Mouse (Mus musculus) hematopoietic stem cell, adult 5-6 weeks (primary cell): Measurements from ENCODE around the gene Glo1. TPM values are rescaled to one million over a fixed set of nuclear protein-coding genes. Genes with fewer than 3 reads are reported as not detected.

Source experiments
- ATAC-seq, 2 experiments: fragments of 125-278 bp in 1 of 2; replicated peaks in 1 of 2; 2 replicates each; pipeline ENCODE4 v1.8.0; 2016 to 2017; ENCODE audit warnings: inconsistent platforms in 2 of 2, mild to moderate bottlenecking in 2 of 2, moderate number of reproducible peaks in 2 of 2, low read depth in 1 of 2, moderate TSS enrichment in 1 of 2; ENCODE audit not compliant: low FRiP score in 2 of 2, poor library complexity in 2 of 2, severe bottlenecking in 2 of 2, insufficient read depth in 1 of 2, low TSS enrichment in 1 of 2
- total RNA-seq: library from RNA; stranded (forward); fragments of 172-1452, 232-1000 nt; gene quantifications from 2 replicates; pipeline ENCODE4 v1.2.3, GENCODE M21; 2017

The Glo1 gene
- total RNA-seq, 1 experiment from 2014 or later: 125 TPM

GRCm38 (mm10) chr17:30597786-30598185 is 28.9 kb downstream of the Glo1 start:
- ATAC-seq: no peak

GRCm38 (mm10) chr17:30594846-30595245 is 31.8 kb downstream of the Glo1 start:
- ATAC-seq: no peak

DNA sequence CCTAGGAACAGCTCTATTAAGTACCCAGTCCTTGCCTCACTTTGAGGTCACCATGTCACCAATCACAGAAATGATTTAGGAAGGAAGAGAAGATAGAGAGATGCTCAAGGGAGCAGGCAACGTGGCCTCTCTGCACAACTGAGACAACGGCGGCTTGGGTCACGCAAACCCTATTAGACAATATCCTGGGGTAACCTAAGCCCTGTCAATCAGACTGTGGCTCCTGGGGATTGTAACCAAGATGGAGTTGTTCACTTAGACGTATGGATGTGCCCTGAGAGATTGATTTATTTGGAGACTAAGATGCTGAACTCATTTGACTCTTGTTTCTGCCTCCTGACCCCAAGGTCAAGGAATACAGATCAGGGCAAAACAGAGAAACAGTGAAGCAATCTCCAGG is 32.3 kb downstream of the Glo1 start:
- ATAC-seq: no peak

GRCm38 (mm10) chr17:30590417-30591198 is 36.1 kb downstream of the Glo1 start:
- ATAC-seq: peak in 1 of 2 experiments; percentile 56; a peak in 2 of 4 replicates

DNA sequence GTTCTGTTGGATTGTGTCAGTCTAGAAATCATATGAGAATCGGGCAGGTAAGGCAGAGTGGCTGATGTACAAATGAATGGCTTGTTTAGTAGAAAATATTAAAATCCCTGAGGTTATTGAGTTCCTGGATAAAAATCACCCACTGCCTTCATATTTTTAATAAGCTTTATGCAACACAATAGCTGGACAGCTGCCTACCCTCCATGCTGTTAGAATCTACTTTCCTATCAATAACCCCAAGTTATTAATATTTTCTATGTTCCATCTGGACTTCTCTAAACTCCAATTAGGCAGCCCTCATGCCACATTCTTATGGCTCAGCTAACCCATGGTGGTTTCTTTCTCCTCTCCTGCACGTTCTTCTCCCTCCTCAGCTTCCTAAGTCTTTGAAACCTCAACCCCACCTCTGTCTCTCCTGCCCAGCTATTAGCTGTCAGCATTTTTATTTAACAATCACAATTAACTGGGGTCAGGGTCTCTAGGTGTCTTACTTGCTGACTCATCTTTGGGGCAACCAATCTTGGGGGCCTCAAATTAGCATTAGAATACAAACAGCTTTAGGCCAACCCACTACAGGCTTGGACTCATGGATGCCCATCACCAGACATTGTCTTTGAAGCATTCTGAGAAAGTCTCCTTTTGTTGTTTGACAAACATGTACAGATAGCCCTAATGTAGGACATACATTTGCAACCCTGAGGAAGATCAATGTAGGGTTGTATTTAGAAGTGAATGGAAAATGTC is 43.2 kb downstream of the Glo1 start:
- no peak for ATAC-seq

- no peak for ATAC-seq
Measured at GRCm38 (mm10) chr17:30582313-30582712, 44.4 kb downstream of the Glo1 start.

DNA sequence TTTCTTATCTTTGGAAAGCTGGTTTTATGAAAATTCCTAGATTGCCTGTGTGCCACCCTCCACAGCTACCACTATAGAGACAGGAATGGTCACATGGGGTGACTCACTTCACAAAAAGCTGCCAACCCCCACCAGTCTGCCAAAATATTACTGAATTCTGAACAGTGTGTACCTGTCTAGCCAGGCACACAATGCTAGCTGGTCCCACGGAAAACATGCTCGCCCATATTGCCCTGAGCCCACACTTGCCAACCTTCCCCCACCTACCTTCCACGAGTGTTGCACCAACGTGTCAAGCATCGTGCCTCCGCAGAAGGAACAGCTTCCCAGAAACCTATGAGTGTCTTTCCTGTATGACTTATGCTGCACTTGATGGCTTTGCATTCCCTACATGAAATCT is 45.5 kb downstream of the Glo1 start:
- no peak for ATAC-seq

GRCm38 (mm10) chr17:30580781-30581180 is 45.9 kb downstream of the Glo1 start:
- no peak for ATAC-seq

DNA sequence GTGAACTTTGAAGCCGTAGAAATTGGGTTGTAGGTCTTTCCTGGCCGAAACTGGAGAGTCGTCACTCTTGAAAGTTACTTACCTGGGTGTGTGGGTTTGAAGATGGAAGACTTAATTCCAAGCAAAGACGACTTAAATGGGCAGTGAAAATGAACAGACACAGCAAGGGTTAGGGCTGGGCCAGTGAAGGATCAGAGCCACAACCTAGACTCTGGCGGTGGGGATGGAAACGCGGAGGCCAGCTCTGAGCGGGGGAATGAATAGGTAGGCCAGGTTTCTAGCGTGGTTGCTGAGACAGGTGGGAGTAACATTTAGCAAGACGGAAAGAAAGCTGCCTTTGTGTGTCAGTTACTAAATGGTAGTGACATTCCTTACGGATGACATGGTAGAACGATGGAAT is 49.7 kb downstream of the Glo1 start:
- ATAC-seq: no peak

DNA sequence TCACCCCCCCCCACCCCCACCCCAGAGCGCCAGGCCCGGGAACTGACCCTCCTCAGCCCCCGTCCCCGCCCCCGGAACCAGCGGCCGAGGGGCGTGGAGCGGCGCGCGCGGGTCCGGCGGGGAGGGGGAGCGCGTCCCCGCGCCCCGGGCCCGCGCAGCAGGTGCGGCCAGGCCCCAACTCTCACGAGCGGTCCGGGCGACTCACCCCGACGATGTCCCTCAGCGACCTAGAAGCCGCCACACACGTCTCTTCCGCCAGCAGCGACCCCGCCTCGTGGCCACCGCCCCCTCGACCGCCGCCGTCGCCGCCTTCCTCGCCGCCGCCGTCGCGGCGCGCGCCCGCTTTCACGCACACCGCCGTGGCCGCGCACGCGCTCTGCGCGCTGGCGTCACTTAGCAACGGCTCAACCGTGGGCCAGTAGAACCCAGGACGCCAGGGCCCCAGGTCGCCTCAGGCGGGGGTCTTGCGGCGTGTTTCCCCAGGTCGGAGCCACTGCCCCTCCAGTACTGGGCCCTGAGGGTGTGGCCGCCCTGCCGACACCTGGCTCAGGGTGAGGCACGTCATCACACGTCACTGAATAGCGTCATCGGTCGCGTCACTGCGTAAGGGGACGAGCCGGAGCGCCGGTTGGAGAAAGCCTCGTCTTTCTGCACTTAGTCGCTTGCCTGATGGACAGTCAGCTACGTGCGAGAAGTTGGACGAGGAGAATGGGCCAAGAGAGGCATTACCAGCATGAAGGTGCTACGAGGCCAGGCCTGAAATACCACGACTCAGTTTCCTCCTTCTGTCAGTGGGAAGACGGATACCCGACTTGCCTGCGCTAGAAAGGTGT is 50.5 kb downstream of the Glo1 start, which contains the start of gene Btbd9:
Gene Btbd9 (minus strand): TSS at position 548 of the 833 bp plus-strand sequence.
- ATAC-seq: peak; percentile 87 to 94

DNA sequence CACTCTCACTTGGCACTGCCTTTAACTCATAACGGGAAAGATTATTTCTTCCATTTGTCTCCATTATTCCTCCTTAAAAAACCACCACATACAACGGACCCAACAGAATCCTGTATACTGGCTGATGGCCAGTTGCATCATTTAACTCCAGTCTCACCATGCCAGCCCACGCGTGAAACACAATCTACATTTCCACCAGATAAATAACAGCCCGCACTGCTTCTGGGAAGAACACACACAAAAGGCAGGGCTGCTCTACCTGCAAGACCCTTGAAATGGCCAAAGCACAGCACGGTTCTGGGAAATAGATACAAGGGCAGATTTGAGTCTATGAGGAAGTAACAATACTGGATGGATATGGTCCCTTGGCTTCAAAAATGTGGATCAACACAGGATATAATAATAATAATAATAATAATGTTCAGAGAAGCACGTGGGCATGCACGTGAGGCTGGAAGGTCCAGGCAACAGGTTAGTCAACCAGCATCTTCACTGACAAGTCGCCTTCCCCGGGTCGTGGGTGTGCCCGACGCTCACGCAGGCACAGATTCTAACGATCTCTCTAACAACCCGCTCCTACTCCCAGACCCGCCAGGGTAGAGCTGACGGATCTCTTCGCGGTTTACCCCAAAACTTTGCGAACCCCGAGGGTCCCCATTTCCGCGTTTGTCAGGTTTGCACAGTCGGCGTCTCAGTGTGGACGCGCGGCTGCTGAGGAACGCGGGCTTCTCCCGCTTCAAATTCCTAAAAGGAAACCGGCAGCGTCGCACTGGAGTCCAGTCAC is 51.4 kb downstream of the Glo1 start:
- no peak for ATAC-seq

- no peak for ATAC-seq
Measured at GRCm38 (mm10) chr17:30574783-30575075, 51.9 kb downstream of the Glo1 start.

- ATAC-seq: no peak
Measured at GRCm38 (mm10) chr17:30573990-30574782, 52.5 kb downstream of the Glo1 start.

- no peak for ATAC-seq
Measured at GRCm38 (mm10) chr17:30570971-30571370, 55.7 kb downstream of the Glo1 start.

- no peak for ATAC-seq
Measured at GRCm38 (mm10) chr17:30570173-30570572, 56.5 kb downstream of the Glo1 start.

DNA sequence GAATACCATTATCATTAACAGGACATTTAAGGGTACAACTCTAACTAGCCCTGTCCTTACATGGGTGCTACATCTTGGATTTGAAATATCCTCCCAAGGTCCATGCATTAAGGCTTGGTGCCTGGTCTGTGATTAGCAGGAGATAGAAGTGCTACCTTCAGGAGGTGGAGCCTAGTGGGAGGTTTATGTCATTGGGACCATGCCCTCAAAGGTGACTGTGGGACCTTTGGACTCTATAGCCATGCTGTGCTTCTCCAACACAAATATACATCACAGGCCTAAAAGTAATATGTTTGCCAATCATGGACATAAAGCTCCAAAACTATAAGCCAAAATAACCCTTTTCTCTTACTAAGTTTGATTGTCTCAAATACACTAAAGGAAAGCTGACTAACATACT is 58.2 kb downstream of the Glo1 start:
- ATAC-seq: no peak

DNA sequence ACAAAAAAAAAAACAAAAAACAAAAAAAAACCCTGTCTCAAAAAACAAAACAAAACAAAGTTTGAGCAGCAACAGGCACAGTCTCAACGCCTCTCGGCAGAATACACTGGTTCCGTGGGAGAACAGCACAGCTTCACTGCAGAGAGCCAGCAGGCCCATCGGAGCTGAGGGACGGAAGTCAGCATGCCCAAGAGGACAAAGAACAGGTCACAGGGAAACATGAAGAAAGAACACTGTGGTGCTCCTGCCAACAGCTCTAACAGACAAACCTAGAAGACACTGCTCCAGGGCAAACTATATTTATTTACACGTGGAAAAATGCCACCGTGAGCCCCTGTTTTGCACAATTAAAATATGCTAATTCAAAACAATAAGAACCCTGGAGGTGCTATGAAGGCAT is 61.7 kb downstream of the Glo1 start:
- ATAC-seq: no peak
